Mouse (Mus musculus) midbrain, postnatal 0 days (tissue): Measurements from ENCODE around the gene Vmn2r21. TPM values are rescaled to one million over a fixed set of nuclear protein-coding genes. Genes with fewer than 3 reads are reported as not detected.
"Not testable (repeated sequence)": the region's sequence is repeated elsewhere in the genome, so short reads cannot be mapped to it uniquely, and the experiment has no call there.

Experiments
- ATAC-seq: fragments of 200-750 bp; cut with Nextera tagmentation; 2 replicates; pipeline ENCODE4 v1.8.0; 2017; ENCODE audit warnings: moderate number of reproducible peaks, mild to moderate bottlenecking, moderate TSS enrichment, moderate library complexity; ENCODE audit not compliant: low FRiP score
- DNase-seq: peaks from one replicate; pipeline ENCODE4 v3.0.0-alpha.2; 2015; ENCODE audit warnings: low spot score
- H3K27ac ChIP-seq: fragments of 300-500 bp; sonication (generic); 2 replicates; pipeline ENCODE4 v1.5.1; 2014; ENCODE audit warnings: low read depth, mild to moderate bottlenecking, low read length, mixed read lengths
- H3K27me3 ChIP-seq: fragments of 300-500 bp; sonication (generic); 2 replicates; pipeline ENCODE4 v1.6.1; 2014; ENCODE audit warnings: low read length, control low read depth, mixed read lengths; ENCODE audit not compliant: insufficient read depth
- H3K36me3 ChIP-seq: fragments of 300-500 bp; sonication (generic); 2 replicates; pipeline ENCODE4 v1.6.1; 2014; ENCODE audit warnings: low read length, control low read depth, mixed read lengths; ENCODE audit not compliant: insufficient read depth
- H3K4me1 ChIP-seq: fragments of 300-500 bp; sonication (generic); 2 replicates; pipeline ENCODE4 v1.6.1; 2014; ENCODE audit warnings: mild to moderate bottlenecking, control low read depth, antibody characterized with exemption, low read length, mixed read lengths; ENCODE audit not compliant: insufficient read depth
- H3K4me2 ChIP-seq: fragments of 300-500 bp; sonication (generic); 2 replicates; pipeline ENCODE4 v1.6.1; 2014; ENCODE audit warnings: low read depth, mild to moderate bottlenecking, low read length, mixed read lengths; ENCODE audit not compliant: poor library complexity, severe bottlenecking
- H3K4me3 ChIP-seq: fragments of 300-500 bp; sonication (generic); 2 replicates; pipeline ENCODE4 v1.5.1; 2014; ENCODE audit warnings: low read depth, mild to moderate bottlenecking, low read length, moderate library complexity
- H3K9ac ChIP-seq: fragments of 300-500 bp; sonication (generic); replicated peaks from 2 replicates; pipeline ENCODE4 v1.6.1; 2014; ENCODE audit warnings: mild to moderate bottlenecking, low read length, moderate library complexity, mixed read lengths; ENCODE audit not compliant: poor library complexity, severe bottlenecking
- H3K9me3 ChIP-seq: fragments of 300-500 bp; sonication (generic); 2 replicates; pipeline ENCODE4 v1.6.1; 2016; ENCODE audit warnings: low read length, control low read depth
- WGBS: fragments of 180-500 bp; shearing (Covaris S2); extraction: QIAGEN DNeasy Blood & Tissue Kit; methylation state at CpG from one replicate; pipeline ENCODE4 v1.1.7; 2014; 5-methylcytosine and 5-hydroxymethylcytosine counted together
- polyA plus RNA-seq: library from polyadenylated mRNA; unstranded; fragments of >200 nt; fragmentation: Nextera tagmentation; extraction: Ambion mirVana; gene quantifications from 2 replicates; pipeline ENCODE4 v1.2.1, GENCODE M21; 2015
- total RNA-seq: library from RNA; depleted of rRNA; stranded (reverse); fragments of >200 nt; gene quantifications from 2 replicates; pipeline ENCODE4 v1.2.3, GENCODE M21; 2014; rRNA removed

The Vmn2r21 gene
- total RNA-seq (not detected in 2 replicates), polyA plus RNA-seq (not detected in 2 replicates)

DNA sequence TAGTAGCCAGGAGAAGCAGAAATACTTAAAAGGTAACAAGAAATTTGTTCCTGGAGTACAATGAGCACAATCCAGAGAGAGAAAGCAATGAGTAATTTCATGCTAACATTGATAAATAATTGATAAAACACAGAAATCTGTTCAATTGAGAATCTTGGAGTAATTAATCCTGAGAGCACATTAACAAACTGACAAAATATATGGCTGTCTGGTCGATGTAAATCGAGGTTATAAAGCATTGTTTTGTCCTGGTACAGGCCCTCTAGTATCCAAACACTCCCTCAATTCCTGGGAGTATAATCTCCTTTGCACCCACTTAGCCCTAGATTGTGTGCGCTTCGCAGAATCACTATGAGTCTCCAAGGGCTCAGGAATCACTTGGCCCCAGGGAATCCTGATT lies at the start of gene Vmn2r21:
Gene Vmn2r21, minus strand, starts transcription at position 101 of the 400 bp plus-strand sequence.
- no CpG with 5 or more reads among the region's 4 CpGs for WGBS
- ATAC-seq, H3K4me2 ChIP-seq, H3K9me3 ChIP-seq, H3K36me3 ChIP-seq, H3K27ac ChIP-seq, H3K27me3 ChIP-seq, DNase-seq, H3K9ac ChIP-seq, H3K4me3 ChIP-seq, H3K4me1 ChIP-seq: not testable (repeated sequence)

DNA sequence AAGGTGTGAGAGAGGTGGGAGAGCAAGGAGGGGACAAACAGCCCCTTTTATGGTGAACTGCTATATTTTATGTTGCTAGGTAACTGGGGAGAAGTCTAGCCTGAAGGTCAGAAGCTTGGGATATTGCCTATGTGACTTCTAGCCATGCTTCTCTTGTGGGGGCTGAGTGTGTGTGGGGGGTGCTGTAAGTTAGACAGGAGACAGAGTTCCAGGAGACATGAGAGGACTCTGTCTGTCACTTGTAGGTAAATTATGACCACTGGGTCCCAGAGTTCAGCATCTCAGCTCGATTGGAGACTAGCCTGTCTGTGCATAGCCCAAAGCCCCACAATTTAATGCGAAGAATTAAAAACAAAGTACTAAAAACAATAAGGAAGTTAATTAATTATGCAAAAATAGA lies 41.5 kb upstream of the Vmn2r21 start:
- H3K9me3 ChIP-seq, H3K4me2 ChIP-seq, H3K9ac ChIP-seq, H3K27me3 ChIP-seq, H3K4me3 ChIP-seq, DNase-seq, H3K36me3 ChIP-seq, H3K4me1 ChIP-seq, H3K27ac ChIP-seq, ATAC-seq: not testable (repeated sequence)
- WGBS: no CpG with 5 or more reads among the region's 2 CpGs

DNA sequence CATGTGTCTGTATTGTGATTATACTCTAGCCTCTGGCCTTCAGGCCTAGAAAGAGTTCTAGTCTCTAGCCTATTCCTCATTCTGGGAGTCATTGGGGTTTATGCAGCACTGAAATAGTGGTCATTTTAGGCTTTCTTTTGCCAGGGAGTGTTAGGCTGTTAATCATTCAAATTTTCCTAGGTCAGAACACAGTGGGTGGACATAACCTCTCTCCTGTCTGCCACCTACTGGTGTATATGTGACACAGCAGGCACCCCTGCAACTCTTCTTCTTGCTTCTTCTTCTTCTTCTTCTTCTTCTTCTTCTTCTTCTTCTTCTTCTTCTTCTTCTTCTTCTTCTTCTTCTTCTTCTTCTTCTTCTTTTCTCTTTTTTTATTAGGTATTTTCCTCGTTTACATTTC lies 6.5 kb upstream of the Vmn2r21 start:
- not testable (repeated sequence) for H3K27me3 ChIP-seq, H3K4me2 ChIP-seq

DNA sequence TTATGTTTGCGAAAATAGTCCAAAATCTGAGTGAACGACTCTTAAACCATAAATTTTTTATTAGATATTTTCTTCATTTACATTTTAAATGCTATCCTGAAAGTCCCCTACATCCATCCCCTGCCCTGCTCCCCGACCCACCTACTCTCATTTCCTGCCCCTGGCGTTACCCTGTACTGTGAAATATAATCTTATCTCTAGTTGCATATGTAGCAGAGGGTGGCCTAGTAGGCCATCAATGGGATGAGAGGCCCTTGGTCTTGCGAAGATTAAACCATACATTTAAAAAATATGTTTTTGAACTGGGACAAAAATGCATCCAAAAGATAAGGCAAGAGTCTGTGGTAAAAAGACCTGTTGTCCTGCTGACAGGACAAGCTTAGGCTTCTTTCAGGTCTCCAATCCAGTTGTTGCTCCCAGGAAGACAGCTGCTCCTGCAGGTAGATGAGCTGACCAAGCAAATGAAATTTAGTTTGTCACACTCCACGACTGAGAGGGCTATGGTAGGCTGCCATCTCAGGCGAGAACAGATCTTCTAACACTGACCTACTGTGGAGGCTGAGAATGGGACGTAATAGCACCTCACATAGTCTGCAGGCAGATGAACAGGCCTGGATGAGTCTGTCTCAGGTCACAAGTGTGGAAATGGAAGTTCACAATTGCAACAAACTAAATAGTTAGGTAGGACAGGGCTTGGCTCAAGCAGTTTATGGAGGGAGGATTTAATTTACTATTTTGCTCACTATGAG lies 10.8 kb downstream of the Vmn2r21 start:
- ATAC-seq: not testable (repeated sequence)

More for the DNA sequence above, 6.5 kb upstream of the Vmn2r21 start:
- not testable (repeated sequence) for H3K36me3 ChIP-seq, DNase-seq, H3K9ac ChIP-seq, H3K27ac ChIP-seq, H3K9me3 ChIP-seq, ATAC-seq, H3K4me1 ChIP-seq, H3K4me3 ChIP-seq
- no CpG with 5 or more reads among the region's 1 CpGs for WGBS

DNA sequence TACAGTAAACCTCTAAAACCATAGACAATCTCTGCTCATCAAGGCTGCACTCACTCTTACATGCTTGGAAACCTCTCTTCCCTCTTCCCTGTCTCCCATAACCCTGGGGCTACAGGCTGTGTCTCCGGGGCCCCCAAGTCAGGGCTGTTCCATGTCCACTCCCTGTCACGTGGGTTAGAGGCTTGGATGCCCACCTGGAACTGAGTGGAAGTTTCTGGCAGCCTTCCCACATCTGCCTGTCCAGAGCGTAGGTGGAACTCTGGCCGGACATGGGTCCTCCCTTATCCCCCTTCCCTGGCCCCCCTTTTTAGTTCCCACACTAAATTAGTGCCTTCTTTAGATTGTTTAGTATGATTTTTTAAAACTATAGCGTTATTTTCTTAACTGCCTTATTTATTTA lies 60.2 kb downstream of the Vmn2r21 start:
- H3K27me3 ChIP-seq, H3K9ac ChIP-seq, H3K9me3 ChIP-seq, H3K36me3 ChIP-seq, H3K4me3 ChIP-seq, H3K27ac ChIP-seq, H3K4me2 ChIP-seq, DNase-seq, ATAC-seq, H3K4me1 ChIP-seq: not testable (repeated sequence)
- no CpG with 5 or more reads among the region's 5 CpGs for WGBS

More for the DNA sequence above, 10.8 kb downstream of the Vmn2r21 start:
- not testable (repeated sequence) for H3K9ac ChIP-seq, H3K27me3 ChIP-seq, H3K4me2 ChIP-seq, H3K4me3 ChIP-seq, H3K4me1 ChIP-seq, DNase-seq, H3K36me3 ChIP-seq, H3K9me3 ChIP-seq, H3K27ac ChIP-seq
- WGBS: no CpG with 5 or more reads among the region's 8 CpGs

DNA sequence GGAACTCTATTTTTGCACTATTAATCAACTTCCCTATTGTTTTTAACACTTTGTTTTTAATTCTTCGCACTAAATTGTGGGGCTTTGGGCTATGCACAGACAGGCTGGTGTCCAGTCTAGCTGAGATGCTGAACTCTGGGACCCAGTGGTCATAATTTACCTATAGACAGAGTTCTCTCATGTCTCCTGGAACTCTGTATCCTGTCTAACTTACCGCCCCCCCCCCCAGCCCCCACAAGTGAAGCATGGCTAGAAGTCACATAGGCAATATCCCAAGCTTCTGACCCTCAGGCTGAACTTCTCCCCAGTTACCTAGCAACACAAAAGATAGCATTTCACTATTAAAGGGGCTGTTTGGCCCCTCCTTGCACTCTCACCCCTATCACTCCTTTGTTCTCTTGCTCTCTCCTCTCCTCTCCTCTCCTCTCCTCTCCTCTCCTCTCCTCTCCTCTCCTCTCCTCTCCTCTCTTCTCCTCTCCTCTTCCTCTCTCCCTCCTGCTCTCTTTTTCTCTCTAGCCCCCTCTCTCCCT lies 60.7 kb downstream of the Vmn2r21 start:
- ATAC-seq, H3K4me3 ChIP-seq, H3K4me2 ChIP-seq, DNase-seq, H3K9me3 ChIP-seq, H3K9ac ChIP-seq, H3K36me3 ChIP-seq, H3K27me3 ChIP-seq, H3K4me1 ChIP-seq, H3K27ac ChIP-seq: not testable (repeated sequence)
- WGBS: no CpG with 5 or more reads among the region's 2 CpGs

DNA sequence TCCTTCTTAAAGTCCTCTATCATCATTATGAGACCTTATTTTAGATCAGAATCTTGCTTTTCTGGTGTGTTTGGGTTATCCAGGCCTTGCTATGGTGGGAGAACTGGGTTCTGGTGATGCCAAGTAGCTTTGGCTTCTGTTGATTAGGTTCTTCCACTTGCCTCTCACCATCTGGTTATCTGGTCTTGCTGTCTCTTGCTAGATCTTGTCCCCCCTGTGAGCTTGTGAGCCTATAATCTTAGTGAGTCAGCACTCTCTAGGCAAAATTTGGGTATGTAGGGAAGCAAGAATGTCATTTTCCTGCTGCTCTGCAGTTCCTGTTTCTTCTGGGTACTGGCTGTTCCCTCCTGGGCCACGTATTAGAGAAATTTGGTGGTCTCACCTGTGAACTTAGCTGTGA lies 64.6 kb downstream of the Vmn2r21 start:
- ATAC-seq, H3K4me2 ChIP-seq, H3K4me1 ChIP-seq, H3K27me3 ChIP-seq, H3K9ac ChIP-seq, H3K4me3 ChIP-seq, H3K36me3 ChIP-seq, H3K27ac ChIP-seq, DNase-seq, H3K9me3 ChIP-seq: not testable (repeated sequence)
- WGBS: no CpG with 5 or more reads among the region's 1 CpGs
